Mouse (Mus musculus) neutrophil, adult 83 days (primary cell): ENCODE measurements around the gene Gm5798. TPM values are rescaled to one million over a fixed set of nuclear protein-coding genes. Genes with fewer than 3 reads are reported as not detected.

Experiments
- total RNA-seq, 2 experiments: library from RNA; stranded (reverse); gene quantifications; one replicate each; pipeline ENCODE4 v1.2.4; 2023

The Gm5798 gene
- not detected for total RNA-seq

DNA sequence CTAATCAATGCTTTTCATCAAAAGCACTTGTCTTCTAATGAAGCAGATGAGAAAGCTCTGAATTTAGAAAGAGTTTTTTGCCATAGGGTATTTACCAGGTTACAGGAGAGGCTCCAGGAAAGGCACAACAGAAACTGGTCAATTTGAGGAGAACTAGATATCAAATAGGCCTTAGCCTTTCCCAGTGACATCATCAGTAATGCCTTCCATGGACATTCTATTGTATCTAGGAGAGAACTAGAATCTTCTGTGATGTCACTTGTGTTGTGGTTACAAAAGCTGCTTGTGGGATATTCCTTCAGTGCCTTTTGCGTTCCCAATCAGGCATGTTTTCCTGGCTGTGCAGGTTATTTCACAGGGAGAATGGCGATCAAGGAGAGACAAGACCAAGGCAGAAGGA, at the start of gene Gm5798:
Gene Gm5798, plus strand, starts transcription at position 301 of the 400 bp plus-strand sequence.

GRCm38 (mm10) chr14:41386279-41386678, 37.9 kb downstream of the Gm5798 start, which contains the start of gene Gm7945:
Gm7945 (minus strand) TSS chr14:41386379.

Other genes starting within 250 kb of the Gm5798 start
- gene Mat1a, start 243.6 kb upstream of the Gm5798 start, total RNA-seq: not detected
- not detected for gene Sftpa1, start 216.8 kb upstream of the Gm5798 start, total RNA-seq
- gene Mbl1, start 197.2 kb upstream of the Gm5798 start, total RNA-seq: not detected
- gene Sftpd, start 163.5 kb upstream of the Gm5798 start, total RNA-seq: not detected
- gene Gm2832, start 69.8 kb upstream of the Gm5798 start, total RNA-seq: not detected
- not detected for gene Gm7945, start 37.8 kb downstream of the Gm5798 start, total RNA-seq
- gene Gm6482, start 59.7 kb downstream of the Gm5798 start, total RNA-seq: not detected
- gene Gm7954, start 104.9 kb downstream of the Gm5798 start, total RNA-seq: not detected
- not detected for gene Gm3486, start 140.9 kb downstream of the Gm5798 start, total RNA-seq
- gene Gm7970, start 207.0 kb downstream of the Gm5798 start, total RNA-seq: not detected
- not detected for gene 1700049E17Rik2, start 224.6 kb downstream of the Gm5798 start, total RNA-seq